Mouse (Mus musculus): ENCODE data around the gene Zfp217.

Zfp217 gene

DNA sequence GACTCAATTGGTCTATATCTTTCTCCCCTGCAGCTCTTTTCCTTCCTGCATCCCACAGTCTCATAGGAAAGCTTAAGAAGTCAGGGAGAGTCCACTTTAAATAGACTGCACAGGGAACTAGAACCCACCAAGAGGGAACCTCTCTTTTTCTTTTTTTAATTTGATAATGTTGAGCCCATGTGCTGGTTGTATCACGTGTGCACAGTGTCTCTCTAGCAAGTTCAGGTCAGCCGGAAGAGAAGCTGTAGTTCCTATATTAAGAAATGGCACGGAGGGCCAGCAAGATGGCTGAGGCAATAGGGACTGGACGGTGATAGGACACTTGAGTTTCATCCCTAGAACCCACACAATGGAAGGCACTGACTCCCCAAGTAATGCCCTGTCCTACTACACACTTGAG lies 11.1 kb upstream of the Zfp217 start:
- no peak for DNase-seq (ENCODE audit: low spot score in 2 of 2)

DNA sequence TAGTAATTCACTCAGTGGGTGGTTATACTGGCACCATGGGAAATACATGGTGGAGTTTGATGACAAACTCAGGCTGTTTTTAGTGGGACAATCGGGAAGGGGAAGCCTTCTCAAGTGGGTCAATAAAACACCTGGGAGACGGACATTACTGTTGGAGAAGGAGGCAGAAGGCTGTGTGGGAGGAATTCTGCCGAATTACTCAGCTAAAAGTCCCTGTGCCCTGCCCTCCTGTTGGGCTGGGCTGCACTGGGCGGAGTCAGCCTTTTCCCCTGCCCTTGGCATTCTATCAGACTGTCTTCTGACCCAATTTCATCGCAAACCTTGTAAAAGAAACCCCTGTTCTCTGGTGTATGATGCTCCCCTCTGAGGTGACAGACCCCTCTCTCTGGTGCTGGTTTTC lies 10.3 kb upstream of the Zfp217 start:
- DNase-seq (ENCODE audit: low spot score in 2 of 2), result no peak

- DNase-seq (ENCODE audit: low spot score in 2 of 2), result no peak
Observed at GRCm38 (mm10) chr2:170157280-170158200, 9.6 kb upstream of the Zfp217 start.

DNA sequence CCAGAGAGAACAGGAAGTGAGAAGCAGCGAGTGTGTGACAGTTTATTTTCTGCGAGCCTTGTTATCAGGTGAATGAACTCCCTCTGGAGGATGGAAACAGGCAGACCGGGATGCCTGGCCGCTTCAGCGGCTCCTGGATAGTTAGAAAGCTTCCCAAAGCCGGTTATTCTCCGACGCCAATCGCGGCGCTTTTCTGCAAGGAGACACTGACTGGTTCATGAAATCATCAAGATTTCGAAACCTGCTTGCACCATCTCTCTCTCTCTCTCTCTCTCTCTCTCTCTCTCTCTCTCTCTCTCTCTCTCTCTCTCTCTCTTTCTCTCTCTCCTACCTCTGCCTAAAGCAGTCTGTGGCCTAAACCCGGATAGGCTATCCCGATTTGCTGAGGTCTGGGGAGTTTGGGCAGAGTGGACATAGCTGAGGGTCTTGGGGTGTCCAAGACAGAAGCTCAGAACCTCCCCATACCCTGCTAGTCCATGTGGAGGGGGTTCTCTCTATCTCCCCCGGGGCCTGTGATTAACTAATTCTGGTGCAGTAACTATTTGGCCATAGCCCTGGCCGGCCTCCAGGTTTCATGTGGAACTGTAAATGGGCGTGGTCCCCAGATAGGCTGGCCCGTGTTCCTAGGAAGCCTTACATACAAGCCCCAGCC lies 7.3 kb upstream of the Zfp217 start:
- peak in 1 of 2 experiments; percentile 36 for DNase-seq (ENCODE audit: low spot score in 2 of 2)

- no peak for DNase-seq (ENCODE audit: low spot score in 2 of 2)
Observed at GRCm38 (mm10) chr2:170154738-170155088, 6.8 kb upstream of the Zfp217 start.

- DNase-seq (ENCODE audit: low spot score in 2 of 2), result no peak
Observed at GRCm38 (mm10) chr2:170154301-170154721, 6.4 kb upstream of the Zfp217 start.

DNA sequence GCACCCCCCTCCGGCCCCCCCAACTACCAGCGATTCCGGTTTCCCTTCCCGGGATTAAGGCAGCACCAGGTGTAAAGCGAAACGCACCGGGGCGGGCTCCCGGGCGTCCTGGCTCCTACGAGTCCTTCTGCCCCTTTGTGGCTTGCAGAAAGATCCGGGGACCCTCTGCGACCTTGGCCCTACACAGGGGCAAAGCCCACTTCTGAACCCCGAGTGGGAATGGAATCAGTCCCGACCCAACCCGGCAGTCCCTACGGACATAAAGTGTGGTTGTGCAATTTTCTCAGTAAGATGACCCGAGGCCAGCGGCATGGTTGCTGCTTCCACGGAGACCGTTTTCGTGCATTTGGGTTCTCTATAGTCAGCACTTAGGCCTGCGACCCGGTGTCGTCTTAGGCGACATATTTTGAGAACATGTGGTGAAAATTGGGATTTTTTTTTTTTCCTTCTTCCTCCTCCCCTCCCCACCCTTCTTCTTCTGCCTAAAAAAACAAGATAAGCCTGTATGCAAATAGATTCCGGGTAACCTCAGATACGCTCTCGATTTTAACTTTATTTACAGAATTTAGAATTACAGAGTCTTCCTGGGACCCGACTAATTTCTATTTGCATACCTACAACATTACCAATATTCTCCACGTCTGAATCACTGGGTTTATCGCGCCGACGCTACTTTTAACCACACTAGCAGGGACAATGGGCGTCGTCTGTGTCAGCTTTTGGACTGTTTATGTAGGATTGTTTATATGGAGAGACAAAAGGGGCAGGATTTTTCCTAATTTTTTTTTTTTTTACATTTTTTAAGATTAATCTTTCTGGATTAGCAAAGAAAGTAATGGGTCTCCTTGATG lies 5.7 kb upstream of the Zfp217 start:
- DNase-seq (ENCODE audit: low spot score in 2 of 2), result no peak

DNA sequence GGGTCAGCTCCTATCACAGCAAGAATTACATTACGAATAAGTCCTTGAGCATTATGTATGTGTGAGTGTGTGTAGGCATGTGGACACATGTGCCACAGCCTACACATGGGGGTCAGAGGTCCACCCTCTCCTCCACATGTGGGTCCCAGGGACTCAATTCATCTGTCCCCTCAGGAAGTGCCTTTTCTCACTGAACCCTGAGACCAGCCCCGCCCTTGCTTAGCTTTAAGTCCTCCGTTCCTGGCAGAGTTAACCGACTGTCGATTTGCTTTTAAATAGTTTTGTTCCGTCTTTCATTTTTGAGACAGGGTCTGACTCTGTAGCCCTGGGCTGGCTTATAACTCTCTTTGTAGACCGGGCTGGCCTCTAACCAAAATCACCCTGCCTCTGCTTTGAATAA lies 5.0 kb upstream of the Zfp217 start:
- no peak for DNase-seq (ENCODE audit: low spot score in 2 of 2)

- no peak for DNase-seq (ENCODE audit: low spot score in 2 of 2)
Observed at GRCm38 (mm10) chr2:170152036-170152686, 4.3 kb upstream of the Zfp217 start.

GRCm38 (mm10) chr2:170151470-170151869 lies 3.6 kb upstream of the Zfp217 start:
- no peak for DNase-seq (ENCODE audit: low spot score in 2 of 2)

DNA sequence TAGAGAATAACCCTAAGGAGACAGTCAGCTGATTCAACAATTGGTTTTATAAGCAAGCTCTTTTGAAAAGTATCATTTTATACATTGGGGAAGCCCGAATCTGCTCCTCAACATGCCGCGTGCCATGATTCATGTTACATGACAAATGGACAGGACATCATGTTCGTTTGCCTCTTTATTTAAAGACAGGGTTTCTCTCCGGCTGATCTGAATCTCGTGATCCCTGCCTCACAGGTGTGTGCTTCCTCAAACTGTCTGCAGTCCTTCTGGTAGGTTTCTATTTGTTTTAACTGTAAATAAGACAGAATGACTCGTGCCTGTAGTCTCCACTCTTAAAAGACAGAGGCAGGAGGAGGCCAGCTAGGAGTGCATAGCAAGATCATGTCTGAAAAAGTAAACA lies 925 bp upstream of the Zfp217 start:
- no peak for DNase-seq (ENCODE audit: low spot score in 2 of 2)

GRCm38 (mm10) chr2:170147170-170147569 lies 733 bp downstream of the Zfp217 start:
- DNase-seq (ENCODE audit: low spot score in 2 of 2), result no peak

DNA sequence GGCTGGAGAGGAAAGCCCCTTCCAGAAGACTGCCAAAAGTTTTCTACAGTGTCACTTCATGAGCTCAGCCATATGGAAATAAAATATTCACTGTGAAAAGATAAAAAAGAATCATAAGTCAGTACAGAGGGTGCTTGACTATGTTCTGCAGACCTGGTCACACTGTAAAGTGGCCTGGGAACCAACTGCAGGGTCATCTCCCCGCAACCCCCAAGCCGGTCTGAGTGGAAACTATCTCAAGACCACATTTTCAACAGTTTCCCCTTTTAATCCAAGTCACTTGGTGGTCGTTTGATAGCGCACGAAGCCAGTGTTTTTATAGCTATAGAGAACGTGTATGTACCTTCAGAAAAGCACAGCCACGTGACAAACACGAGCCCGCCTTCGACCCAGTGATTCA lies 3.6 kb downstream of the Zfp217 start:
- DNase-seq (ENCODE audit: low spot score in 2 of 2), result no peak

DNA sequence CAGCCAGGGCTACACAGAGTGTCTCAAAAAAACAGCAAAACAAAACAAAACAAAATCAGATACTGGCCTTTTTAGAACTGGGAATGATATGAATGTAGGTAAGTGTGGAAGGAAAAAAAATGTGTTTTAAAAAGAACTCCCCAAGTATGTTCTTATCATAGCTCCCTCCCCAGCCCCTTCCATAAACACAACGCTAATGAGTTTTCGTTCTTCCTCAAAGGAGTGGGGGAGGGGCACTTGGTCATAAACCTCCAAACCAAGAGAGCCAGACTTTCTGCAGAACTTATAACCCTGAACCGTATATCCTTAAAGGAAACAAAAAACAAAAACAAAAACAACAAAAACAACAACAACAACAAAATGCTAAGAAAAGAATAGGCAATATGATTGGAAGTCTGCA lies 4.0 kb downstream of the Zfp217 start:
- no peak for DNase-seq (ENCODE audit: low spot score in 2 of 2)

DNA sequence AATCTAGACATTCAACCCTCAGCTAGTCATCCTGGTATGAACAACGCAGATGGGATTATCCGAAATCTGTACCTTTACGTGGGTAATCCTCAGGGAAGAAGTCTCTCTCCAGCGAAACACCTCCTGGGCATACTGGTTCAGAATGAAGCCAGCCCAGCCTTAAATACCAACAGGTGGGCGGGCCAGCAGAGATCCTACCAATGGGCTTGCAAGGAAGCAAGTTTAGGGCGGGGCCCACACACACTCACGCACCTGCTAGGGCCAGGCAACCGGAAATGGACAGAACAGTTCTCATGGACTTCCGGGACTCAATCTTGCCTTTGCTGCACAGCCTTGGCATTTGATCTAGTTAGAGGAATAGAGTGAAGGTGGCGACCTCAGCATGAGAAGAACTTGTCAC lies 5.4 kb downstream of the Zfp217 start:
- DNase-seq (ENCODE audit: low spot score in 2 of 2), result no peak

GRCm38 (mm10) chr2:170141481-170141880 lies 6.4 kb downstream of the Zfp217 start:
- DNase-seq (ENCODE audit: low spot score in 2 of 2), result no peak

DNA sequence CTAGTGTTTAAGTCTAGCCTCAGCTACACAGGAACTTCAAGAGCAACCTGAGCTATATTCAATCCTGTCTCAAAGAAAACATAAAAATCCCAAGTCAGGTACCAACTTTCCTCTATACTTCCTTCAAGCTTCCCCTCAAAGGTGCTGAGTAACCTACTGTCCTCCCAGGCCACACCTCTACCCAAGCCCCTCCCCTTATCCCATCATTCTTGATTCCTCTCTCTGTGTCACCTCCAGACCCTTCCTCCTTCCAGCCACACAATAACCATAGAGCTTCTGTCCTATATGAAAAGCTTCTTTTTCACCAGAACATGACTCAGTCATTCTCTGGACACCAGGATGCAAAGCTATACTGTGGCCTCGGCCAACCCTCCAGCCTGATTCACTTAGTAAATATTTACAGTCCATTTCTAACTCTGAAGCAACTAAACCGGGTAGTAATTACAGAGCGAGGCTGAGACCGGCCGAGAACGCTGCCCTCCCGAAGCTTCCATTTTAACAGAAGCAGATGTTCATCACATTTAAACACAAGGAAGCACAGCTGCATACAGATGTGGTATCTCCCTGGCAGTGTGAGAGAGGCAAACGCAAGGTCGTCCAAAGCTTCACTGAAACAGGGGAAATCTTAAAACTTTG lies 8.4 kb downstream of the Zfp217 start:
- no peak for DNase-seq (ENCODE audit: low spot score in 2 of 2)

DNA sequence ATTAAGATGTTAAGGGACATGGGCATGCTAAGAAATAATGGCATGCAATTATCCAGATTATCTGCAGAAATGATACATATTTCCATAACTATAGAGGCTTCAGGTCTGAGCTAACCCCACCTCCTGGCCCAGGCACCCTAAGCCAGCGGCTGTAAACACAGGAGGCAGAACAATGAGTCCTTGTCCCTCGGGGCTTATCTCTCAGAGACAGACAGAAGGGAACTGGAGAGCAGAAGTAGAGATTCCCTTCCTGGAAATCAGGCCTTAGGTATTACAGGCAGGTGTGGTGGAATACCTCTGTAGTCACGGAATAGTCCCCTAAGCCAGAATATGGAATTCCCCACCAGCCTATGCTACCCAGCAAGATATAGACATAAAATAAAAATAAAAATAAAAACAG lies 11.0 kb downstream of the Zfp217 start:
- DNase-seq (ENCODE audit: low spot score in 2 of 2), result no peak

GRCm38 (mm10) chr2:170135820-170136219 lies 12.1 kb downstream of the Zfp217 start:
- DNase-seq (ENCODE audit: low spot score in 2 of 2), result no peak

GRCm38 (mm10) chr2:170134026-170134690 lies 13.7 kb downstream of the Zfp217 start:
- no peak for DNase-seq (ENCODE audit: low spot score in 2 of 2)

Data from left cerebral cortex, adult 9 months (tissue).